Mouse (Mus musculus): Measurements from ENCODE around the gene 9230102O04Rik.

The 9230102O04Rik gene

DNA sequence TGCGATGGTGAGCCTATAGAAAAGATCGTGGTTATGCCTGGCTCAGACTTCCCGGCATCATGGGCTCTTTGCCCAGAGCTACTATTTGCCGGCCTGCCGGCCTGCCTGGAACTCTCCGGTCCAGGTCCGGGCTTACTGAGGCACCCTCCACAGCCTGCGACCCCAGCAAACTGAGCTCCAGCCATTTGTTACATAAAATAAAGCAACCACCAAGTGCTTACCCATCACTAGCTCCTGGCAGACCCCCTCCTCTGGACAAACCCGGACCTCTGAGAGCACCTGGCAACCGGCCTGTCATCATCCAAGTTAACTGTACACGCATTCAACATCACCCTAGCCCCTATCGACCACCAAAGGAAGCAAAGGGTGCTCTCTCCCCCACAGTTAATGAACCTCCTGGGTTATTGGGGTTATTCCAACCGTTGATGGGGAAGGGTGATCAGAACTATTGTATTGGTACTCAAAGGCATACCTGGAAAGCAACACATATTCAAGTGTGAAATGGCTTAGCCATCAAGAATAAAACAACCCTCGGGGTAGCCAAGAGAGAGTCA, 4.0 kb downstream of the 9230102O04Rik start:
- peak; percentile 25 to 28 for DNase-seq

DNA sequence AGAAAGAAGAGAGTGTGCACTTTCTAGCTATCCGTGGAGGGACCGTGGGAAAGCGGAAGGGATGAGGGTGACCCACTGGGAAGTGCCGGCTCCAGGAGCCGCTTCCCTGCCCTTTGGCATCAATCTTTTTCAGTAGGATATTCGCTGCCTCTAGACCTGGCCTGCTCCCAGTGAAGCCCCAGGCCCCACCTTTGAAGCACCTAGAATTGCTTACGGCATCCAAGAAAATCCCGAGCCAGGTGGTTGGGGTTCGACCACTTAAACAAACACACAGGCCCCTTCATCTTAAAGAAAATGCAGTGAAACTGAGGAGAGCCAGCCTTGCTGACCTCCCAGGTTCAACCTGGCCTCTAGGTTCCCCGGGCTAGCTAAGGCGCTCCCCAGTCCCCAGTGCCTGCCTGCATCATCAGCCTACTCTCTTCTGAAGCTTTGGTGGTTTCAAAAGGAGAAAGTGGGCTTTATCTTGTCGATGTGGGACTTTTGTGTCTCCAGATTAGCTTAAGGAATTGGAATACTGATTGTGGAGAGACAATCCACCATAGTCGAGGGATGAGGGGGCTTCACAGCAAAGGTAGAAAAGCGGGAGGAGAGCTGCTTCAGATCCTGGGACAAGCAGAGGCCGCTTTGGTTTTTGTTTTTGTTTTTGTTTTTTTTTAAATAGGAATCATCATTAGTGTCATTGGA, 4.7 kb downstream of the 9230102O04Rik start:
- peak in 1 of 2 experiments; percentile 20 for DNase-seq

DNA sequence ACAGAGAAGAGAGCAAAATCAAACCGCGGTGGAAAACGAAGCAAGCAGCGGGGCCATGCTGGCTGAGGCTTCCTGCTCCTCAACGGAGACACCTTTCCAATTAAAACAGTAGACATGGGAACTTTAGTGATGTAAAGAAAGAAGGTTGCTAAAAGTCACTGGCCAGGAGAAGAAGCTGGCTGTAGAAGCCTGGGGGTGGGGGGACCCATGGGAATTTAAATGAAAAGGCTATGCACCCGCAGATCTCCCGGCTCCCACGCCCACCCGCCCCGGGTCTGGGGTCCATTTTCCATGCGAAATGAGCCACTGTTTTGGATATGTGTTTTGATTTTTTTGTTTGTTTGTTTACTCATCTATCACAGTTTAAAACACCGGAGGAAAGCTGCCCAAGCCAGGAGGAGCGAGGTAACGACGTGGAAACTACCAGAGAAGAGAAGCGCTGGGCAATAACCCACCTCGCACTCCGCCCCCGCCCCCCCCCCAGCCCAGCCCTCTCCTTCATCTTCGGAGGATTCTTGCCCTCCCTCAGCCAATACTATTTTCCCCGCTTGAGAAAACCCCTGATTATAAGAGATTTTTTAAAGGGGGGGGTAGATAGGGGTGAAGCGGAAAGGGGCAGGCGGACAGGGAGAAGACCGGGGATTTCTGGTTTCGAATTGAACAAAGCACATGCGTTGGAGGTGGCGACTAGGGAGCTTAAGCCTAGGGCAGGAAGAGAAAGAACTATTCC, 5.4 kb downstream of the 9230102O04Rik start:
- DNase-seq = peak in 1 of 2 experiments; percentile 8

GRCm38 (mm10) chr2:9882926-9883802, 6.2 kb downstream of the 9230102O04Rik start:
- peak; percentile 36 to 60 for DNase-seq

- DNase-seq = peak; percentile 44 to 51
These were observed 6.9 kb downstream of the 9230102O04Rik start for GRCm38 (mm10) chr2:9882371-9882925.

DNA sequence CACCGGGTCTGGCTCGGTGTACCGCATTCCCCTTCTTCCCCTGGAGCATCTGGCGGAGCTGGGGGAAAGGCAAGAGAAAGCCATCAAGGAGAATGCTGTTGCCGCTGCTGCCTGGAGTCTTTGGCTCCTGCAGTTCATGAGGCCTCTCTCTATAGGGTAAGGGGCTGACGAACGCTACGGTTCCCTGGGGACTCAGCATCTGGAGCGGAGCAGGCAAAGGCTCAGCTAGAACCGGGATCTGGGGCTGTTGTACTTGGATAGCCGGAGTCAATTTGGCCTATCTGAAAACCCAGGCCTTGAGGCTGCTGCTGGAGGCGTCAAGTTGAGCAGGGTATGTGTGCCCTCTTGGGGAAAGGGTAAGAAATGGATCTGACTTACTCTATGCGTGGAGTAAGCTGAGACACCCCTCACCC, 7.7 kb downstream of the 9230102O04Rik start:
- DNase-seq = peak in 1 of 2 experiments; percentile 17

DNA sequence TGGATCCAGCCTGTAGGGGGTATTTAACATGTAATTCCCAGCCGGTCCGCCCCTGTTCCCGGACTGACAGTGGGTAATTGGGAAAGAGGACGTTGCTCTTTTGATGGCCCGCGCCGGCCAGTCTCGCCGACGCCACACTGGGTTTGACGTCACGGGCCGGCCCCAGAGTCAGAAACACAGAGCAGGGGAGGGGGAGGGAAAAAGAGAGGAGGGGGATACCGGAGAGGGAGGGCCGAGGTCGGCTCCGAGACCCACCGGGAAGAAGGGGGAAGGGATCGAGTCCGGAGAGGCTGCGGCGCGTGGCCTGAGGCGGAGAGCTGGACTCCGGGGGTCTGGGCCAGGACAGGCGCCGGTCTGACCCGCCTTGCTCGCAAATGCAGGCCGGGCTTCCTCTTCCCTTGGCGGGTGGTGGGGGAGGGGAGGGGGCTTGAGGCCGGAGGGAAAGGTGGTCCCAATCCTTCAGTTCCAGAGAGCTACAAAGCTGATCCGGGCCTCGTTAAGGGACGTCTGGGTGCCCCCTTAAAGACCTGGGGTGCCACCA, 8.2 kb downstream of the 9230102O04Rik start, which contains the start of gene 4930412O13Rik:
Gene 4930412O13Rik, plus strand, starts transcription at position 202 of the 541 bp plus-strand sequence.
- DNase-seq = no peak

- DNase-seq = no peak
These were observed 9.1 kb downstream of the 9230102O04Rik start for GRCm38 (mm10) chr2:9880271-9880670.

DNA sequence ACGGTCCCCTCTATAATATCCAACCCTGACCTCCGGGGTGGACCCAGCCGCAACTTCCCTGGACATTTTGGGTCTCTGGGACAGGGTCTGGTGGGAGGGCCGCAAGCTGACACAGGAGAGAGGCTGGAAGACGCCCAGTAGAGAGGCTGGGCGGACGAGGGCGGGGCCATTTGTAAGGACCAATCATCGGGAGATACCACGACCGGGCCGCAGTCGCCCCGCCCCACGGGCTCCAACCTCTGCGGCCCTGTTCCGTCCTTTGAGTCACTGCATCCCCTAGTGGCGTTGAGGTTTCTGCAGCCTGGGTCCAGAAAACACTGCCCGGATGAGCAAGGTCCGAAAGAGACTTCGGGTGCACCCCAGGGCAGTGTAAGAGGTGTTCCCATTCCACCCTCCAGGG, 9.8 kb downstream of the 9230102O04Rik start:
- DNase-seq = peak; percentile 71 to 81

GRCm38 (mm10) chr2:9879092-9879491, 10.2 kb downstream of the 9230102O04Rik start:
- DNase-seq = peak; percentile 19 to 44

GRCm38 (mm10) chr2:9878564-9879081, 10.7 kb downstream of the 9230102O04Rik start:
- peak in 1 of 2 experiments; percentile 19 for DNase-seq

GRCm38 (mm10) chr2:9877966-9878563, 11.3 kb downstream of the 9230102O04Rik start:
- DNase-seq = peak in 1 of 2 experiments; percentile 15

- peak; percentile 22 to 40 for DNase-seq
These were observed 12.0 kb downstream of the 9230102O04Rik start for GRCm38 (mm10) chr2:9877326-9877690.

DNA sequence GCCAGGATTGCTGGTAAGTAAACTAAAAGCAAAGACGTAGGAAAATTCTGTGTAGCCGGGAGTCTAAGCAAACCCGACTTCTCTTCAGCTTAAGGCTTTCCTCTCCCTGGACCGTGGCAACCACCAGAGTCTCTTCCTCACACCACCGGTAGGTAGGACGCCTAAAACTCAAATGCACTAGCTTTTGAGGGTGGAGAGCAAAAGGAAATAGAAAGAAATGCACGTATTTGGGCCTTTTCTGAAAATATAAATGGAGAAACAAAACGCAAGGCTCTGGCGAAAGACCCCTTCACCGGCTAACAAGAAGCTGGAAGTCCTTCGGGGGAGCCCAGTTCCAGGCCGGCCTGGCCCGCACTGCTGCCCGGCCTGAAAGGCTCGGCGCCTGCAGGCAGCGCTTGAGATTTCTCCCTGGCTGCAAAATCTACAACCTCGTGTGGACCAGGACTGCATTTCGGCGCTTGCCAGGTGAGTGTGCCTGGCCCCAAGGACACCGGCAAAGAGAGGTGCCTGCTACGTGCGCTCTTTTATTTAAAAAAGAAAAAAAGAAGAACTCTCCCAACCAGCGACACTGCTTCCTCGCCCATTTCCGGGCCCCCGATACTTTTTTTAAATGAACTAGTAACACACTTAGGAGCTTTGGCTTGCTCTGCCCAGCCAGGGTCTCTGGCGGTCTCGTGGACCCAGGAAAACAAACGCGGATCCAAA, 12.6 kb downstream of the 9230102O04Rik start:
- DNase-seq = peak in 1 of 2 experiments; percentile 15

DNA sequence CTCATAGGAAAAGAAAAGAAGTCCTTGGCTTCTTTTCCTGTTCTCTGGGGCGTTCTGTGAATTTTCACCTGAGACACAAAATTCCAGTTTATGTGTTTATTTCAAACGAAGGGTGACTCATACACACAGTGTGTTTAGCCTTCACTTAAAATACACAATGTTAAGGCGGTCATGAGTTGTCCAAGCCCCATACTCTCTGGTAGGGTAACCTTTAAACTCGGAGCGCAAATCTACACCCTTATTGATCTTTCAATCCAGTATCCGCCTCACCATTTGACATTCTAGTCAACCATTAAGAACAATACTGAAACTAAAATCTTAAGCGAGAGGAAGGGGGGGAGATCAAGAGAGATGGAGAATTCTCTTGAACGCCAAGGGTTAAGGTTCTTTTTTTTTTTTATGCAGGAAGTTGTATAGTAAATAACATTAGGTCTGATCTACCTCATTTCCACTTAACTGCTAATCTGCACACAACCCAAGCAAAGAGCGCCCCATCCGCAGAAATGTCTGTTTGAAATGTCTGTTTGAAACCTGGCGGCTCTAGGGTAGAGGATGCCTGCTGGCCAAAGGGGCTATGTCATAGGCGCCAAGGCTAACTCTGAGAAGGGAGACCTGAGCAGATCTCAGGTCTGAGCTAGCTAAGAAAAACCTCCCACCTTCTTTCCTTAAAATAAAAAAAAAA, 13.5 kb downstream of the 9230102O04Rik start:
- no peak for DNase-seq

DNA sequence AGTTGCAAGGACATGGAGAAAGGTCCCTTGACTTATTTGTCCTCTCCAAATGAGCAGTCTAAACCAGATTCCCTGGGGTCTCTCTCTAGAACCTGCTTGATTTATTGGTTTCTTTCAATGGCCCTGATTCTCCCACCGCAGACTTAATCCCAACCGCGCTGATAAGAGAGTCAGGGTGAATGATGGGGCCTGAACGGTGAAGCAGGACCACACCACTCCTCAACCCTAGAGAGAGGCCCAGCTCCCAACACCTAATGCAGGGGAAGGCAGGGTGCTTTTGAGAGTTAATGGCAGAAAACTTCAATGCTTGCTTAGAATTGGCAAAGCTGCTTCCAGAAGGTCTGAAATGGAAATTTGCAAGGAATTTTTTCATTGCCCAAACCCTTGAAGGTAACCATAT, 14.1 kb downstream of the 9230102O04Rik start:
- DNase-seq = no peak

GRCm38 (mm10) chr2:9874467-9875219, 14.7 kb downstream of the 9230102O04Rik start:
- no peak for DNase-seq

DNA sequence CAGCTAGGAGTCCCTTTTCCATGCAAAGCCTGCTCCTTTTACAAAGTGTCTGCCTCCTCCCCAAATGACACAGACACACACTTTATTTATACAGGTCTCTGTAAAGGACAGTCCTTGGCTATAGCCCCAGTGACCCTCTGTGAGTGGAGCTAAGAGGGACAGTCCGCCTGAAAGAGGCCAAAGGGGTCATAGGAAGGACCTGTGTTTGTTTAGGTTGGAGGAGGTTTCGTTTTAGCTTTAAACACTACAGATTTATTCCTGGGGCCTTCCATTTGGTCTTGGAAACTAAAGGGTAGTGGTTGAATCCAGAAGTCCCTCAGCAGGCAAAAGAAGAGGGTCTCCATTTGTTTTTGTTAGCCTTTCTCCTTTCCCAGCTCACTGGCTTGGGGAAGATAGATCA, 15.6 kb downstream of the 9230102O04Rik start:
- no peak for DNase-seq

DNA sequence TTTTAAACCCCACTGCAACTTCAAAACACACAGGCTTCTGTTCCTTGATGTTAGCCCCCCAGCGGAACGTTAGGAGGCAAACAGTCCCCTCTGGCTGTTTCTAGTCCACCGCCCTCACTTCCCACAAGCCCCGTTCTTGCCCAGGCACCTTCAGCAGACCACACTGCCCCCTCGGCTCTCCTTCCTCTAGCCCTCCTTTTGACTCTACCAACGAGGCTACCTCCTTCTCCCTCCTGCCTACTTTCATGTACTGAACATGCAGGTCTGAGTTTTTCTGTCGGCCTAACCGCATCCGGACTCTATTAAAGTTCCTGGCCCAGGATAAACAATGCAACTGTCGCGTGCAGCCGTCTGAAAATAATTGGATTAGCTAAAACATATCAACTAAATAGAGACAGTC, 16.7 kb downstream of the 9230102O04Rik start:
- DNase-seq = no peak

All from cerebellum, postnatal 25 days (tissue).